ENCODE assay signal across 16 mouse cellular contexts in genomic region chr19:7110875-7111274, GRCm38 (mm10). TPM values are rescaled to one million over a fixed set of nuclear protein-coding genes. Genes with fewer than 3 reads are reported as not detected.
DNase-seq lines count a peak whose midpoint lies in the region; ATAC-seq lines count a peak whose summit lies in the region.
"Had no signal": no experiment of that assay in that cellular context is flagged by ENCODE, and none has a peak within 500 bp of the region (broad histone marks: within the 10 kb centered on the region; RNA-seq: fewer than 3 reads in every experiment).

No protein-coding gene starts in this region.

- WGBS in embryonic facial prominence, embryonic 12.5 days, result 52% methylated on average over 6 of the region's 6 CpGs
- WGBS in limb, embryonic 11.5 days, result 42% methylated on average over 6 of the region's 6 CpGs
- WGBS in liver, embryonic 12.5 days (ENCODE audit: insufficient replicate concordance), result 65% methylated on average over 6 of the region's 6 CpGs

- H3K27me3 ChIP-seq in embryonic facial prominence, embryonic 12.5 days, result 0 out of 2 replicates have a peak, but pooled peaks cover 11% of the 10 kb centered on the region
- H3K27me3 ChIP-seq in limb, embryonic 11.5 days (ENCODE audit: control insufficient read depth, insufficient read depth, low read length), result peaks cover 7% of the 10 kb centered on the region; the same call in 1 of the 2 replicates
- H3K27me3 ChIP-seq in liver, embryonic 12.5 days (replicated peaks), result 0 out of 2 replicates have a peak, but pooled peaks cover 4% of the 10 kb centered on the region
- H3K27me3 ChIP-seq: Patski had no signal

- ATAC-seq in embryonic facial prominence, embryonic 12.5 days (ENCODE audit: insufficient number of reproducible peaks, insufficient read depth, low FRiP score, low TSS enrichment), result no peak
- ATAC-seq in limb, embryonic 11.5 days (ENCODE audit: insufficient number of reproducible peaks, low FRiP score, low TSS enrichment, low read depth), result no peak
- no peak for ATAC-seq in liver, embryonic 12.5 days
- ATAC-seq: hindbrain, postnatal 0 days; liver, postnatal 0 days; Patski had no signal

- peak; percentile 39 for DNase-seq in gastrocnemius, adult 18-20 months (ENCODE audit: low spot score)
- DNase-seq in gastrocnemius, postnatal 36 days, result no peak
- peak; percentile 41 for DNase-seq in left cerebral cortex, postnatal 4 days
- no peak for DNase-seq in left cerebral cortex, adult 8-10 months (ENCODE audit: low spot score in 2 of 2)
- no peak for DNase-seq in limb, embryonic 11.5 days (ENCODE audit: low spot score)
- no peak for DNase-seq in layer of hippocampus, adult 18-20 months (ENCODE audit: low spot score in 2 of 2)
- DNase-seq: adrenal gland, postnatal 25 days; cerebellum, adult 8-10 months; heart, adult 2 months; layer of hippocampus, postnatal 36 days; liver, postnatal 0 days; right cerebral cortex, adult 18-20 months had no signal

- intact Hi-C loops in gastrocnemius, postnatal 36 days (cut with DNase I), result loop anchor here (5.0 kb wide), 1 partner anchor 34 kb away; no protein-coding TSS in a partner anchor
- intact Hi-C loops in left cerebral cortex, postnatal 4 days (cut with DNase I), result no loop called here

- peak overlapping the region; percentile 17; the same call in 1 of the 2 replicates for H3K27ac ChIP-seq in embryonic facial prominence, embryonic 12.5 days
- no peak overlapping the region for H3K27ac ChIP-seq in limb, embryonic 11.5 days (replicated peaks; ENCODE audit: low read depth, low read length)
- no peak overlapping the region for H3K27ac ChIP-seq in liver, embryonic 12.5 days
- H3K27ac ChIP-seq: heart, adult 2 months; hindbrain, postnatal 0 days had no signal

- no peak overlapping the region; the same call in 1 of the 2 replicates for H3K9ac ChIP-seq in embryonic facial prominence, embryonic 12.5 days
- 0 out of 2 replicates have a peak overlapping the region, but pooled peaks have one; percentile 13 for H3K9ac ChIP-seq in limb, embryonic 11.5 days (ENCODE audit: low read length)
- H3K9ac ChIP-seq in liver, embryonic 12.5 days, result no peak overlapping the region
- H3K9ac ChIP-seq: liver, postnatal 0 days had no signal

- H3K9me3 ChIP-seq in embryonic facial prominence, embryonic 12.5 days, result no peaks in the 10 kb centered on the region
- H3K9me3 ChIP-seq in limb, embryonic 11.5 days (ENCODE audit: control insufficient read depth, low read length), result no peaks in the 10 kb centered on the region
- H3K9me3 ChIP-seq in liver, embryonic 12.5 days (replicated peaks), result no peaks in the 10 kb centered on the region

- no peak overlapping the region for H3K4me2 ChIP-seq in embryonic facial prominence, embryonic 12.5 days (replicated peaks)
- peak overlapping the region; percentile 15; the same call in 1 of the 2 replicates for H3K4me2 ChIP-seq in limb, embryonic 11.5 days (ENCODE audit: low read depth, severe bottlenecking)
- no peak overlapping the region for H3K4me2 ChIP-seq in liver, embryonic 12.5 days

- no peaks in the 10 kb centered on the region for H3K36me3 ChIP-seq in embryonic facial prominence, embryonic 12.5 days
- H3K36me3 ChIP-seq in limb, embryonic 11.5 days (ENCODE audit: control insufficient read depth, insufficient read depth, low read length), result no peaks in the 10 kb centered on the region
- no peaks in the 10 kb centered on the region for H3K36me3 ChIP-seq in liver, embryonic 12.5 days

- H3K4me1 ChIP-seq in embryonic facial prominence, embryonic 12.5 days, result peaks cover 41% of the 10 kb centered on the region
- H3K4me1 ChIP-seq in limb, embryonic 11.5 days (ENCODE audit: control insufficient read depth, insufficient read depth, low read length), result peaks cover 56% of the 10 kb centered on the region
- peaks cover 42% of the 10 kb centered on the region for H3K4me1 ChIP-seq in liver, embryonic 12.5 days

- H3K4me3 ChIP-seq in embryonic facial prominence, embryonic 12.5 days, result no peak overlapping the region
- no peak overlapping the region for H3K4me3 ChIP-seq in limb, embryonic 11.5 days (ENCODE audit: low read depth, low read length)
- H3K4me3 ChIP-seq in liver, embryonic 12.5 days, result no peak overlapping the region
- H3K4me3 ChIP-seq: heart, adult 2 months had no signal

RNA-seq across cellular contexts. Expression of gene Flrt1, which starts 5.3 kb away (rescaled TPM):
- 1 to 10 TPM; 1.1 to 1.9 TPM for total RNA-seq in gastrocnemius, adult 18-20 months (2021)
- under 1 TPM; 0.36 to 0.49 TPM for total RNA-seq in gastrocnemius, postnatal 36 days (2021)
- 10 to 100 TPM; 22.4 to 23.5 TPM for total RNA-seq in left cerebral cortex, postnatal 4 days (2021)
- total RNA-seq in left cerebral cortex, adult 8-10 months (2022), result 10 to 100 TPM; 35.6 to 42.2 (median 39.1) TPM
- 6.6 and 6.8 TPM in 2 replicates for polyA plus RNA-seq in embryonic facial prominence, embryonic 12.5 days (2016; fragmentation: Nextera tagmentation; extraction: Ambion mirVana)
- 3.0 and 3.9 TPM in 2 replicates for polyA plus RNA-seq in limb, embryonic 11.5 days (2014; fragmentation: Nextera tagmentation; extraction: Ambion mirVana)
- polyA plus RNA-seq in liver, embryonic 12.5 days (2016; fragmentation: Nextera tagmentation; extraction: Ambion mirVana), result 0.23 TPM in 2 replicates
- total RNA-seq in layer of hippocampus, adult 18-20 months (2021), result 10 to 100 TPM; 21.6 to 22.0 TPM

RNA-seq across cellular contexts. Expression of gene Macrod1, which starts 54.3 kb away (rescaled TPM):
- total RNA-seq in gastrocnemius, adult 18-20 months (2021), result 100 to 1,000 TPM; 276 to 311 TPM
- 100 to 1,000 TPM; 240 to 280 TPM for total RNA-seq in gastrocnemius, postnatal 36 days (2021)
- 1 to 10 TPM; 5.5 to 6.3 TPM for total RNA-seq in left cerebral cortex, postnatal 4 days (2021)
- 10 to 100 TPM; 16.7 to 19.7 (median 18.0) TPM for total RNA-seq in left cerebral cortex, adult 8-10 months (2022)
- polyA plus RNA-seq in embryonic facial prominence, embryonic 12.5 days (2016; fragmentation: Nextera tagmentation; extraction: Ambion mirVana), result 11.3 and 12.2 TPM in 2 replicates
- 4.1 and 5.8 TPM in 2 replicates for polyA plus RNA-seq in limb, embryonic 11.5 days (2014; fragmentation: Nextera tagmentation; extraction: Ambion mirVana)
- 6.4 and 7.6 TPM in 2 replicates for polyA plus RNA-seq in liver, embryonic 12.5 days (2016; fragmentation: Nextera tagmentation; extraction: Ambion mirVana)
- total RNA-seq in layer of hippocampus, adult 18-20 months (2021), result 10 to 100 TPM; 22.9 to 23.7 TPM

Comparison
In these comparisons a context has a peak if more than half of its experiments do, and no peak if none do; other contexts are left out.
1. DNase-seq: peak in gastrocnemius, adult 18-20 months (single experiment) and left cerebral cortex, postnatal 4 days (single experiment); none in gastrocnemius, postnatal 36 days (0 of 2), left cerebral cortex, adult 8-10 months (0 of 2), limb, embryonic 11.5 days (single experiment) and layer of hippocampus, adult 18-20 months (0 of 2).
2. RNA of gene Flrt1, which starts 5.3 kb away (total RNA-seq): 35.6 to 42.2 TPM in left cerebral cortex, adult 8-10 months, 22.4 to 23.5 TPM in left cerebral cortex, postnatal 4 days and 21.6 to 22.0 TPM in layer of hippocampus, adult 18-20 months; 1.1 to 1.9 TPM in gastrocnemius, adult 18-20 months and 0.36 to 0.49 TPM in gastrocnemius, postnatal 36 days; every median in the first group is over 4 times any median in the second.
3. RNA of gene Macrod1, which starts 54.3 kb away (total RNA-seq): 276 to 311 TPM in gastrocnemius, adult 18-20 months and 240 to 280 TPM in gastrocnemius, postnatal 36 days; 22.9 to 23.7 TPM in layer of hippocampus, adult 18-20 months, 16.7 to 19.7 TPM in left cerebral cortex, adult 8-10 months and 5.5 to 6.3 TPM in left cerebral cortex, postnatal 4 days; every median in the first group is over 4 times any median in the second.